Mouse (Mus musculus) bone marrow macrophage, adult 2 months (primary cell): ENCODE measurements at regions not wholly inside any gene's neighbourhood (a gene's known extent, or its start where the extent isn't known, plus 50 kb on each side); places are given as distances from the start of the nearest gene placed in this dataset.

Experiments used
- CTCF ChIP-seq: IDR thresholded peaks from 2 replicates; pipeline ENCODE4 v1.5.1; 2012; ENCODE audit warnings: low read depth, mild to moderate bottlenecking, low read length, moderate library complexity
- POLR2A ChIP-seq: IDR thresholded peaks from 2 replicates; pipeline ENCODE4 v1.6.1; 2012; ENCODE audit warnings: mild to moderate bottlenecking, low read depth, low read length, borderline replicate concordance

- TF ChIP-seq CTCF (no peak), POLR2A (no peak)
These were observed 1173.8 kb upstream of the Map3k7 start for GRCm38 (mm10) chr4:30789976-30790657.
